Mouse (Mus musculus) midbrain, embryonic 16.5 days (tissue): Measurements from ENCODE around the gene Thrap3. TPM values are rescaled to one million over a fixed set of nuclear protein-coding genes. Genes with fewer than 3 reads are reported as not detected.

Source experiments
- ATAC-seq: fragments of 200-750 bp; cut with Nextera tagmentation; 2 replicates; pipeline ENCODE4 v1.8.0; 2017; ENCODE audit warnings: moderate TSS enrichment
- H3K27ac ChIP-seq: fragments of 300-500 bp; sonication (generic); 2 replicates; pipeline ENCODE4 v1.5.1; 2014; ENCODE audit warnings: mild to moderate bottlenecking, low read length, mixed read lengths
- H3K27me3 ChIP-seq: fragments of 300-500 bp; sonication (generic); 2 replicates; pipeline ENCODE4 v1.6.1; 2014; ENCODE audit warnings: low read depth, low read length, mixed read lengths; ENCODE audit not compliant: control insufficient read depth, insufficient read depth
- H3K36me3 ChIP-seq: fragments of 300-500 bp; sonication (generic); 2 replicates; pipeline ENCODE4 v1.6.1; 2014; ENCODE audit warnings: mild to moderate bottlenecking, low read length, moderate library complexity, mixed read lengths; ENCODE audit not compliant: control insufficient read depth, insufficient read depth
- H3K4me1 ChIP-seq: fragments of 300-500 bp; sonication (generic); 2 replicates; pipeline ENCODE4 v1.6.1; 2014; ENCODE audit warnings: mild to moderate bottlenecking, low read length, mixed read lengths; ENCODE audit not compliant: control insufficient read depth, insufficient read depth
- H3K4me2 ChIP-seq: fragments of 300-500 bp; sonication (generic); 2 replicates; pipeline ENCODE4 v1.6.1; 2014; ENCODE audit warnings: mild to moderate bottlenecking, low read length, mixed read lengths
- H3K4me3 ChIP-seq: fragments of 300-500 bp; sonication (generic); 2 replicates; pipeline ENCODE4 v1.5.1; 2014; ENCODE audit warnings: low read depth, mild to moderate bottlenecking, low read length, moderate library complexity, mixed read lengths
- H3K9ac ChIP-seq: fragments of 300-500 bp; sonication (generic); 2 replicates; pipeline ENCODE4 v1.6.1; 2014; ENCODE audit warnings: low read depth, low read length, mixed read lengths
- H3K9me3 ChIP-seq: fragments of 300-500 bp; sonication (generic); replicated peaks from 2 replicates; pipeline ENCODE4 v1.6.1; 2014; ENCODE audit warnings: mild to moderate bottlenecking, low read length, mixed read lengths; ENCODE audit not compliant: control insufficient read depth, poor library complexity, severe bottlenecking
- WGBS: fragments of 180-500 bp; shearing (Covaris S2); extraction: QIAGEN DNeasy Blood & Tissue Kit; methylation state at CpG from one replicate; pipeline ENCODE4 v1.1.7; 2014; 5-methylcytosine and 5-hydroxymethylcytosine counted together
- polyA plus RNA-seq: library from polyadenylated mRNA; unstranded; fragments of >200 nt; fragmentation: Nextera tagmentation; extraction: Ambion mirVana; gene quantifications from 2 replicates; pipeline ENCODE4 v1.2.1, GENCODE M21; 2015

Gene Thrap3
- polyA plus RNA-seq, 1 experiment from 2014 or later = 124 TPM

- Histone ChIP-seq H3K36me3 (peaks cover 7% of the 10 kb centered on the region; the same call in 1 of the 2 replicates), H3K4me2 (no peak overlapping the region), H3K27me3 (no peaks in the 10 kb centered on the region), H3K27ac (no peak overlapping the region), H3K4me1 (peaks cover 2% of the 10 kb centered on the region; the same call in 1 of the 2 replicates), H3K9ac (no peak overlapping the region), H3K4me3 (no peak overlapping the region), H3K9me3 (0 out of 2 replicates have a peak, but pooled peaks cover 4% of the 10 kb centered on the region)
- ATAC-seq = no peak
- 81% methylated on average over 8 of the region's 8 CpGs for WGBS
Observed at GRCm38 (mm10) chr4:126117116-126117515, 85.4 kb downstream of the Thrap3 start.

GRCm38 (mm10) chr4:126115871-126116521 lies 86.6 kb downstream of the Thrap3 start:
- Histone ChIP-seq H3K27ac (no peak overlapping the region), H3K36me3 (peaks cover 4% of the 10 kb centered on the region; the same call in 1 of the 2 replicates), H3K4me1 (peaks cover 6% of the 10 kb centered on the region), H3K27me3 (no peaks in the 10 kb centered on the region), H3K4me2 (no peak overlapping the region), H3K9me3 (no peaks in the 10 kb centered on the region), H3K9ac (no peak overlapping the region), H3K4me3 (no peak overlapping the region)
- WGBS = 78% methylated on average over 6 of the region's 6 CpGs
- ATAC-seq = no peak

GRCm38 (mm10) chr4:126115411-126115810 lies 87.1 kb downstream of the Thrap3 start:
- no peaks in the 10 kb centered on the region for H3K9me3 ChIP-seq
- H3K36me3 ChIP-seq = no peaks in the 10 kb centered on the region
- no peaks in the 10 kb centered on the region for H3K27me3 ChIP-seq
- no peak overlapping the region for H3K27ac ChIP-seq
- H3K4me3 ChIP-seq = no peak overlapping the region
- peaks cover 12% of the 10 kb centered on the region for H3K4me1 ChIP-seq
- WGBS = 84% methylated on average over 9 of the region's 9 CpGs
- ATAC-seq = no peak
- H3K4me2 ChIP-seq = no peak overlapping the region
- H3K9ac ChIP-seq = no peak overlapping the region

Other genes starting within 250 kb of the Thrap3 start
- 0.62 and 0.93 TPM in 2 replicates for gene Csf3r, start 178.2 kb downstream of the Thrap3 start, polyA plus RNA-seq
- 128 and 131 TPM in 2 replicates for gene Mrps15, start 155.8 kb downstream of the Thrap3 start, polyA plus RNA-seq
- 40.0 and 48.5 TPM in 2 replicates for gene Oscp1, start 144.2 kb downstream of the Thrap3 start, polyA plus RNA-seq
- gene Lsm10, start 106.1 kb downstream of the Thrap3 start, polyA plus RNA-seq = 55.1 and 63.5 TPM in 2 replicates
- gene Stk40, start 98.8 kb downstream of the Thrap3 start, polyA plus RNA-seq = 27.1 and 31.1 TPM in 2 replicates
- gene Eva1b, start 55.0 kb downstream of the Thrap3 start, polyA plus RNA-seq = 7.9 and 10.0 TPM in 2 replicates
- gene Sh3d21, start 39.3 kb downstream of the Thrap3 start, polyA plus RNA-seq = 1.4 and 1.8 TPM in 2 replicates
- gene Map7d1, start 53.6 kb upstream of the Thrap3 start, polyA plus RNA-seq = 66.1 and 68.2 TPM in 2 replicates
- gene Trappc3, start 59.6 kb upstream of the Thrap3 start, polyA plus RNA-seq = 193 and 198 TPM in 2 replicates
- 2.2 and 2.5 TPM in 2 replicates for gene Col8a2, start 84.0 kb upstream of the Thrap3 start, polyA plus RNA-seq
- 83.9 and 87.5 TPM in 2 replicates for gene Adprhl2, start 118.9 kb upstream of the Thrap3 start, polyA plus RNA-seq
- gene Tekt2, start 122.9 kb upstream of the Thrap3 start, polyA plus RNA-seq = 15.3 and 17.3 TPM in 2 replicates
- 14.3 and 18.5 TPM in 2 replicates for gene Ago3, start 226.8 kb upstream of the Thrap3 start, polyA plus RNA-seq